Mouse (Mus musculus): ENCODE results near the gene Dusp3. TPM values are rescaled to one million over a fixed set of nuclear protein-coding genes. Genes with fewer than 3 reads are reported as not detected.

Dusp3 gene
- polyA plus RNA-seq (2015; fragmentation: Nextera tagmentation; extraction: Ambion mirVana) = 21.7 and 23.8 TPM in 2 replicates

DNA sequence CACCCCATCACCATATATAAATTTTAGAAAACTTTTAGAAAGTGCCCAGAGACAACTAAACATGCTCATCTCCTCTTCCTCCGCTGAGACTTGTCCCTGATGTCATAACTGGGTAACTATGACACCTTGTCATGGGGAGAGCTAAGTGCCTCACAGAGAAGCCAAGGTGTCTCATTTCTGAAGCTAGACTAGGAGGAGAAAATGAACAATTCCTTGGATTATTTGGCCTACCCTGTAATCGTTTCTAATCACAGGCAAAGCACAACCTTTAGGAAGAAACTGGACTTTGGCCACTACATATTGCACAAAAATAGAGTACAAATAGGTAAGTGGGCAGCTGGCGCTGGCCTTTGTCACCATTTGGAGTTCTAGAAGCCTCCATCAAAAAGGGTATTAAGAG, at the start of gene Dusp3:
Dusp3 (minus strand) TSS at position 101 of the 400 bp plus-strand sequence.
- Histone ChIP-seq H3K27me3 (ENCODE audit: control insufficient read depth, insufficient read depth, low read depth, low read length) (no peaks in the 10 kb centered on the region; the same call in 1 of the 2 replicates), H3K4me3 (ENCODE audit: low read length) (no peak within 1 kb of the TSS), H3K9me3 (ENCODE audit: control insufficient read depth, low read length) (no peaks in the 10 kb centered on the region), H3K27ac (ENCODE audit: low read length) (no peak within 1 kb of the TSS), H3K36me3 (ENCODE audit: control insufficient read depth, insufficient read depth, low read length) (no peaks in the 10 kb centered on the region), H3K4me1 (replicated peaks; ENCODE audit: control insufficient read depth, insufficient read depth, low read length) (peaks cover 26% of the 10 kb centered on the region), H3K9ac (ENCODE audit: low read length) (no peak within 1 kb of the TSS), H3K4me2 (ENCODE audit: low read depth, low read length) (peak within 1 kb of the TSS; percentile 32)
- 81% methylated on average over 3 of the region's 3 CpGs for WGBS
- no peak for ATAC-seq (ENCODE audit: low read depth)

GRCm38 (mm10) chr11:102036336-102036735, 49.5 kb upstream of the Dusp3 start:
- WGBS = 63% methylated on average over 7 of the region's 7 CpGs
- Histone ChIP-seq H3K27me3 (ENCODE audit: control insufficient read depth, insufficient read depth, low read depth, low read length) (no peaks in the 10 kb centered on the region), H3K4me3 (ENCODE audit: low read length) (no peak overlapping the region), H3K27ac (ENCODE audit: low read length) (no peak overlapping the region), H3K9ac (ENCODE audit: low read length) (no peak overlapping the region), H3K4me1 (replicated peaks; ENCODE audit: control insufficient read depth, insufficient read depth, low read length) (peaks cover 5% of the 10 kb centered on the region; the same call in 1 of the 2 replicates), H3K36me3 (ENCODE audit: control insufficient read depth, insufficient read depth, low read length) (no peaks in the 10 kb centered on the region), H3K4me2 (ENCODE audit: low read depth, low read length) (no peak overlapping the region), H3K9me3 (ENCODE audit: control insufficient read depth, low read length) (no peaks in the 10 kb centered on the region)
- ATAC-seq (ENCODE audit: low read depth) = no peak

DNA sequence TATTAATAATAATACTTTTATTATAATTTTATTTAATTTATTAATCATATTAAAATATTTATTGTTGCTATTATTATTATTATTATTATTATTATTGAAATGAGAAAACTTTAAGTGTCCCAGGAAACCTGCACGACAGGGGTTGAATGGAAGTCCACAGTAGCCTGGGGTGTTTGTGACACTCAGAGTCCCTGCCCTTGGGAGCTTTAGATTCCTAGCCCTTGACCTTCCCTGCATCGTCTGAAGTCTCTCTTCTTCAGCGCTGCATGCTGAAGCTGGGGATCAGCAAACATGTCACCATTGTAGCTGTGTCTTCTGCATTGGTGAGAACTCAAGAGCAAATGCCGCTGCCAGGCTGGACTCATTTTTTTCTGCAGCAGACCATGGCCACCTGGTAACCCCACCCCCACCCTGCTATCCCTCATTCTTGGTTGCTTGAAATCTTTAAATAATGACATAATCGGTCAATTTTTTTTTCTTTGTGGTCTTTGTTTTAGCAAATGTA, 48.7 kb upstream of the Dusp3 start:
- no peak for ATAC-seq (ENCODE audit: low read depth)
- H3K4me2 ChIP-seq (ENCODE audit: low read depth, low read length) = no peak overlapping the region
- H3K4me3 ChIP-seq (ENCODE audit: low read length) = no peak overlapping the region
- no peak overlapping the region for H3K9ac ChIP-seq (ENCODE audit: low read length)
- H3K27me3 ChIP-seq (ENCODE audit: control insufficient read depth, insufficient read depth, low read depth, low read length) = no peaks in the 10 kb centered on the region; the same call in 1 of the 2 replicates
- H3K27ac ChIP-seq (ENCODE audit: low read length) = no peak overlapping the region
- 60% methylated on average over 5 of the region's 5 CpGs for WGBS
- peaks cover 5% of the 10 kb centered on the region; the same call in 1 of the 2 replicates for H3K4me1 ChIP-seq (replicated peaks; ENCODE audit: control insufficient read depth, insufficient read depth, low read length)
- no peaks in the 10 kb centered on the region for H3K36me3 ChIP-seq (ENCODE audit: control insufficient read depth, insufficient read depth, low read length)
- H3K9me3 ChIP-seq (ENCODE audit: control insufficient read depth, low read length) = no peaks in the 10 kb centered on the region

GRCm38 (mm10) chr11:102034887-102035286, 48.1 kb upstream of the Dusp3 start:
- 61% methylated on average over 8 of the region's 8 CpGs for WGBS
- H3K4me3 ChIP-seq (ENCODE audit: low read length) = no peak overlapping the region
- no peak overlapping the region for H3K9ac ChIP-seq (ENCODE audit: low read length)
- H3K36me3 ChIP-seq (ENCODE audit: control insufficient read depth, insufficient read depth, low read length) = no peaks in the 10 kb centered on the region
- H3K4me1 ChIP-seq (replicated peaks; ENCODE audit: control insufficient read depth, insufficient read depth, low read length) = peaks cover 4% of the 10 kb centered on the region; the same call in 1 of the 2 replicates
- no peaks in the 10 kb centered on the region for H3K9me3 ChIP-seq (ENCODE audit: control insufficient read depth, low read length)
- no peak for ATAC-seq (ENCODE audit: low read depth)
- H3K27ac ChIP-seq (ENCODE audit: low read length) = no peak overlapping the region
- H3K27me3 ChIP-seq (ENCODE audit: control insufficient read depth, insufficient read depth, low read depth, low read length) = no peaks in the 10 kb centered on the region; the same call in 1 of the 2 replicates
- H3K4me2 ChIP-seq (ENCODE audit: low read depth, low read length) = no peak overlapping the region

DNA sequence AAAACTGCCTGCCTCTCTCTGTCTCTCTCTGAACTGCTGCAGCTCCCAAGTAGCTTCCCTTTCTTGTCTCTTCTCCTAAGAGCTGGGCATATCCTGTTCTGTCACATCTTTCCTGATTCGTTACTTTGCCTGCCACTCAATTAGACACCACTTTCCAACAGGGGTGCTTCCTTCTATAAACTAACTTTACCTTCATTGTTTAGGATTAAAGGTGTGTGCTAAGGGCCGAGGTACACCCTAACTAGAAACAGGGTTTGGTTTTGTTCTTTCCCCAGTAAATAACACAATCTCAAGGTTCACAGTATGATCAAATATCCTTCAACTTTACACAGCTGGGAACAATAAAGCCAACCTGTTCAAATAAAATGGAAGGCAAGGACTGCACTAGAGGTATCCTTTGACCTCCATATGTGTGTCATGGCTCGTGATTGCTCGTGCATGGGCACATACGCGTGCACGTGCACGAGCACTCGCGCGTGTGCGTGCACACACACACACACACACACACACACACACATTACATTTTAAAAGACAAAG, 46.3 kb upstream of the Dusp3 start:
- no peaks in the 10 kb centered on the region for H3K9me3 ChIP-seq (ENCODE audit: control insufficient read depth, low read length)
- ATAC-seq (ENCODE audit: low read depth) = no peak
- H3K4me3 ChIP-seq (ENCODE audit: low read length) = no peak overlapping the region
- H3K4me1 ChIP-seq (replicated peaks; ENCODE audit: control insufficient read depth, insufficient read depth, low read length) = no peaks in the 10 kb centered on the region
- no peaks in the 10 kb centered on the region; the same call in 1 of the 2 replicates for H3K27me3 ChIP-seq (ENCODE audit: control insufficient read depth, insufficient read depth, low read depth, low read length)
- no peak overlapping the region for H3K9ac ChIP-seq (ENCODE audit: low read length)
- 84% methylated on average over 12 of the region's 12 CpGs for WGBS
- H3K36me3 ChIP-seq (ENCODE audit: control insufficient read depth, insufficient read depth, low read length) = no peaks in the 10 kb centered on the region
- no peak overlapping the region for H3K27ac ChIP-seq (ENCODE audit: low read length)
- H3K4me2 ChIP-seq (ENCODE audit: low read depth, low read length) = no peak overlapping the region

DNA sequence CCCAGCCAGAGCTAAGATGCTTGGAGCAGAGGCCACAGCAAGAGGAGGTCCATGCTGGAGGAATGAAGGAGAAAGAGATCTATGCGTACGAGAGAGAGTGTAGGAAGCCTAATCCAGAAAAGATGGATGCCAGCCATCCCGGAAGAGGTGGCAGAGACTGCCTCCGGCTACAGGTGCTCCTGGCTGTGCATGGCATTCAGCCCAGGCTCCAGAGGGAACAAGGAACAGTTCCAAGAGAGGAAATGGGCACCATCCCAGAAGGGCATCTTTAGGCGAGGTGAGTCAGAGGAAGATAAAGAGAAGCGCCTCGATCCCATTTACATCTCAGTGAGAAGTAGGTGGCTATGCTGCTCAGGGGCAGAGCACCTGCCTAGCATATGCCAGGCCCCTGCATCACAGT, 44.3 kb upstream of the Dusp3 start:
- Histone ChIP-seq H3K9ac (ENCODE audit: low read length) (no peak overlapping the region), H3K9me3 (ENCODE audit: control insufficient read depth, low read length) (no peaks in the 10 kb centered on the region), H3K27me3 (ENCODE audit: control insufficient read depth, insufficient read depth, low read depth, low read length) (no peaks in the 10 kb centered on the region; the same call in 1 of the 2 replicates), H3K4me3 (ENCODE audit: low read length) (no peak overlapping the region), H3K4me1 (replicated peaks; ENCODE audit: control insufficient read depth, insufficient read depth, low read length) (peaks cover 8% of the 10 kb centered on the region), H3K27ac (ENCODE audit: low read length) (no peak overlapping the region), H3K4me2 (ENCODE audit: low read depth, low read length) (no peak overlapping the region), H3K36me3 (ENCODE audit: control insufficient read depth, insufficient read depth, low read length) (no peaks in the 10 kb centered on the region)
- 76% methylated on average over 7 of the region's 7 CpGs for WGBS
- no peak for ATAC-seq (ENCODE audit: low read depth)

DNA sequence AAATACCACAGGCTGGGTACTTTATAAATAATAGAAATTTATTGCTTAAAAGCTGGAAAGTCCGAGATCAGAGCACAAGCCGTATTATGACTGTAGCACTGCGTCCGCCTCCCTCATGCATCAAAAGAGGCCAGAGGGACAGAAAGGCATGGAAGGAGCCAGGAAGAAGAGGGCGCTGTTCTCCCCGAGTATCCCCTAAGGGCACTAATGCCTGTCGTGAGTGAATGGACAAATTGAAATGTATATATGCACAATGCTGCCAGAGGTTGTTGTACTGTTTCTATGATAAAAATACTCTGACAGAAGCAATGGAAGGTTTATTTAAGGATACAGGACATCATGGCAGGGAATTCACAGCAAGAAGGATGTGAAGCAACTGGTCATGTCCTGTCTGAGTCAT, 43.2 kb upstream of the Dusp3 start:
- no peak overlapping the region for H3K9ac ChIP-seq (ENCODE audit: low read length)
- no peak overlapping the region for H3K27ac ChIP-seq (ENCODE audit: low read length)
- no peak overlapping the region for H3K4me2 ChIP-seq (ENCODE audit: low read depth, low read length)
- no peak for ATAC-seq (ENCODE audit: low read depth)
- no peak overlapping the region for H3K4me3 ChIP-seq (ENCODE audit: low read length)
- no peaks in the 10 kb centered on the region for H3K36me3 ChIP-seq (ENCODE audit: control insufficient read depth, insufficient read depth, low read length)
- H3K27me3 ChIP-seq (ENCODE audit: control insufficient read depth, insufficient read depth, low read depth, low read length) = no peaks in the 10 kb centered on the region; the same call in 1 of the 2 replicates
- peaks cover 9% of the 10 kb centered on the region for H3K4me1 ChIP-seq (replicated peaks; ENCODE audit: control insufficient read depth, insufficient read depth, low read length)
- WGBS = 33% methylated on average over 7 of the region's 7 CpGs
- H3K9me3 ChIP-seq (ENCODE audit: control insufficient read depth, low read length) = no peaks in the 10 kb centered on the region

- H3K4me1 ChIP-seq (replicated peaks; ENCODE audit: control insufficient read depth, insufficient read depth, low read length) = peaks cover 9% of the 10 kb centered on the region
- H3K4me2 ChIP-seq (ENCODE audit: low read depth, low read length) = no peak overlapping the region
- H3K9ac ChIP-seq (ENCODE audit: low read length) = no peak overlapping the region
- 72% methylated on average over 4 of the region's 4 CpGs for WGBS
- no peak overlapping the region for H3K4me3 ChIP-seq (ENCODE audit: low read length)
- ATAC-seq (ENCODE audit: low read depth) = no peak
- H3K36me3 ChIP-seq (ENCODE audit: control insufficient read depth, insufficient read depth, low read length) = no peaks in the 10 kb centered on the region
- H3K9me3 ChIP-seq (ENCODE audit: control insufficient read depth, low read length) = no peaks in the 10 kb centered on the region
- H3K27ac ChIP-seq (ENCODE audit: low read length) = no peak overlapping the region
- H3K27me3 ChIP-seq (ENCODE audit: control insufficient read depth, insufficient read depth, low read depth, low read length) = no peaks in the 10 kb centered on the region; the same call in 1 of the 2 replicates
These were observed 42.5 kb upstream of the Dusp3 start for GRCm38 (mm10) chr11:102029304-102029703.

- no peaks in the 10 kb centered on the region; the same call in 1 of the 2 replicates for H3K27me3 ChIP-seq (ENCODE audit: control insufficient read depth, insufficient read depth, low read depth, low read length)
- ATAC-seq (ENCODE audit: low read depth) = no peak
- no peak within 1 kb of the TSS; the same call in 1 of the 2 replicates for H3K27ac ChIP-seq (ENCODE audit: low read length)
- H3K4me2 ChIP-seq (ENCODE audit: low read depth, low read length) = peak within 1 kb of the TSS; percentile 86
- H3K9me3 ChIP-seq (ENCODE audit: control insufficient read depth, low read length) = no peaks in the 10 kb centered on the region
- WGBS = 62% methylated on average over 6 of the region's 6 CpGs
- no peaks in the 10 kb centered on the region for H3K36me3 ChIP-seq (ENCODE audit: control insufficient read depth, insufficient read depth, low read length)
- peaks cover 9% of the 10 kb centered on the region for H3K4me1 ChIP-seq (replicated peaks; ENCODE audit: control insufficient read depth, insufficient read depth, low read length)
- peak within 1 kb of the TSS; percentile 68 for H3K4me3 ChIP-seq (ENCODE audit: low read length)
- peak within 1 kb of the TSS; percentile 72; the same call in 1 of the 2 replicates for H3K9ac ChIP-seq (ENCODE audit: low read length)
These were observed 41.4 kb upstream of the Dusp3 start, which contains the start of gene Mpp3 for GRCm38 (mm10) chr11:102028087-102028816. Mpp3 (minus strand) TSS chr11:102028461.

All from lung, embryonic 16.5 days (tissue).